In genomic region chr10:71734481-71734880, GRCm38 (mm10) we compare ENCODE assay signal across 16 mouse cellular contexts.
"Had no signal": no experiment of that assay in that cellular context is flagged by ENCODE, and none has a peak within 500 bp of the region (broad histone marks: within the 10 kb centered on the region; RNA-seq: fewer than 3 reads in every experiment).

No protein-coding gene starts in this region.

- H3K4me3 ChIP-seq: lung, embryonic 15.5 days; midbrain, embryonic 13.5 days; midbrain, embryonic 15.5 days; neural tube, embryonic 12.5 days; stomach, embryonic 15.5 days had no signal

- H3K27me3 ChIP-seq: lung, embryonic 15.5 days; megakaryocyte, embryonic 14.5 days; midbrain, embryonic 13.5 days; midbrain, embryonic 15.5 days; neural tube, embryonic 12.5 days; stomach, embryonic 15.5 days had no signal

- ATAC-seq: lung, postnatal 0 days; midbrain, embryonic 13.5 days; midbrain, embryonic 15.5 days had no signal

- H3K9ac ChIP-seq: lung, embryonic 15.5 days; midbrain, embryonic 13.5 days; midbrain, embryonic 15.5 days; neural tube, embryonic 12.5 days; stomach, embryonic 15.5 days had no signal

- H3K9me3 ChIP-seq: lung, embryonic 15.5 days; midbrain, embryonic 13.5 days; midbrain, embryonic 15.5 days; neural tube, embryonic 12.5 days; stomach, embryonic 15.5 days had no signal

- H3K36me3 ChIP-seq: lung, embryonic 15.5 days; midbrain, embryonic 13.5 days; midbrain, embryonic 15.5 days; neural tube, embryonic 12.5 days; stomach, embryonic 15.5 days had no signal

- H3K27ac ChIP-seq: lung, embryonic 15.5 days; macrophage; midbrain, embryonic 13.5 days; midbrain, embryonic 15.5 days; neural tube, embryonic 12.5 days; stomach, embryonic 15.5 days; stomach, postnatal 0 days had no signal

- H3K4me1 ChIP-seq: lung, embryonic 15.5 days; megakaryocyte, embryonic 14.5 days; midbrain, embryonic 15.5 days; stomach, embryonic 15.5 days had no signal

- DNase-seq: lung, adult 2 months; lung, postnatal 14 days; lung, postnatal 36 days; right cerebral cortex, postnatal 14 days; thymus, adult 2 months; thymus, postnatal 36 days had no signal

- H3K4me2 ChIP-seq: lung, embryonic 15.5 days; midbrain, embryonic 11.5 days; midbrain, embryonic 13.5 days; midbrain, embryonic 15.5 days; neural tube, embryonic 12.5 days; stomach, embryonic 15.5 days had no signal
